Mouse (Mus musculus): Measurements from ENCODE around the gene Slc1a6. TPM values are rescaled to one million over a fixed set of nuclear protein-coding genes. Genes with fewer than 3 reads are reported as not detected.
A peak's percentile ranks its signal among the peaks of the same experiment; 100 is the strongest.
"Not testable (repeated sequence)": the region's sequence is repeated elsewhere in the genome, so short reads cannot be mapped to it uniquely, and the experiment has no call there.

The Slc1a6 gene
- polyA plus RNA-seq, 1 experiment: 0.50 TPM

DNA sequence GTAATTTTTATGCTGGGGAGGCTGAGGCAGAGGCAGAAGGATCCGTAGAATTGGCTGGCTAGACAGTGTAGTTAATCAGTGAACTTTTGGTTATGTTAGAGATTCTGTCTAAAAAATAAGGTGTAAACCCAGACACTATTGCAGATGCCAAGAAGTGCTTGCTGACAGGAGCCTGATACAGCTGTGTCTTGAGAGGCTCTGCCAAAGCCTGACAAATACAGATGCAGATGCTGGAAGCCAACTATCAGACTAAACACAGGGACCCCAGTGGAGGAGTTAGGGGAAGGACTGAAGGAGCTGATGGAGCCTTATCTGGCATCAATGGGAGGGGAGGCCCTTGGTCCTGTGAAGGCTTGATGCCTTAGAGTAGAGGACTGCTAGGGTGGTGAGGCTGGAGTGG lies 14.7 kb upstream of the Slc1a6 start:
- H3K4me1 ChIP-seq (ENCODE audit: control insufficient read depth, insufficient read depth, low read length): no peaks in the 10 kb centered on the region
- no peak for TF ChIP-seq CTCF (IDR thresholded peaks at IDR 0.05; ENCODE audit: insufficient read depth, low read length)
- TF ChIP-seq POLR2A (IDR thresholded peaks at IDR 0.05; ENCODE audit: borderline replicate concordance, extremely low read depth, low read depth, low read length): no peak
- WGBS: 58% methylated on average over 1 of the region's 1 CpGs
- DNase-seq: no peak
- H3K4me3 ChIP-seq (replicated peaks; ENCODE audit: extremely low read depth, low read depth, low read length): no peak overlapping the region

- DNase-seq: no peak
- 63% methylated on average over 4 of the region's 4 CpGs for WGBS
- Histone ChIP-seq H3K4me3 (replicated peaks; ENCODE audit: extremely low read depth, low read depth, low read length) (no peak overlapping the region), H3K4me1 (ENCODE audit: control insufficient read depth, insufficient read depth, low read length) (no peaks in the 10 kb centered on the region)
- TF ChIP-seq CTCF (IDR thresholded peaks at IDR 0.05; ENCODE audit: insufficient read depth, low read length) (no peak), POLR2A (IDR thresholded peaks at IDR 0.05; ENCODE audit: borderline replicate concordance, extremely low read depth, low read depth, low read length) (no peak)
Observed at GRCm38 (mm10) chr10:78775830-78776229, 4.5 kb upstream of the Slc1a6 start.

- TF ChIP-seq POLR2A (IDR thresholded peaks at IDR 0.05; ENCODE audit: borderline replicate concordance, extremely low read depth, low read depth, low read length) (no peak), CTCF (IDR thresholded peaks at IDR 0.05; ENCODE audit: insufficient read depth, low read length) (no peak)
- H3K4me3 ChIP-seq (replicated peaks; ENCODE audit: extremely low read depth, low read depth, low read length): peak overlapping the region; percentile 59
Observed at GRCm38 (mm10) chr10:78779527-78779926, 769 bp upstream of the Slc1a6 start.

GRCm38 (mm10) chr10:78787566-78788087 lies 7.3 kb downstream of the Slc1a6 start:
- WGBS: 7% methylated on average over 22 of the region's 22 CpGs
- H3K4me3 ChIP-seq (replicated peaks; ENCODE audit: extremely low read depth, low read depth, low read length): peak overlapping the region; percentile 71
- peak; percentile 25 for DNase-seq

More at GRCm38 (mm10) chr10:78779527-78779926, 769 bp upstream of the Slc1a6 start:
- no peak for DNase-seq
- H3K4me1 ChIP-seq (ENCODE audit: control insufficient read depth, insufficient read depth, low read length): no peaks in the 10 kb centered on the region
- WGBS: 56% methylated on average over 9 of the region's 9 CpGs

GRCm38 (mm10) chr10:78790561-78790960 lies 10.3 kb downstream of the Slc1a6 start:
- 4% methylated on average over 1 of the region's 1 CpGs for WGBS
- no peak for DNase-seq
- no peak for TF ChIP-seq POLR2A (IDR thresholded peaks at IDR 0.05; ENCODE audit: borderline replicate concordance, extremely low read depth, low read depth, low read length)
- 0 out of 2 replicates have a peak, but pooled peaks have one; percentile 6 for TF ChIP-seq CTCF (IDR thresholded peaks at IDR 0.05; ENCODE audit: insufficient read depth, low read length)
- H3K4me3 ChIP-seq (replicated peaks; ENCODE audit: extremely low read depth, low read depth, low read length): no peak overlapping the region
- H3K4me1 ChIP-seq (ENCODE audit: control insufficient read depth, insufficient read depth, low read length): no peaks in the 10 kb centered on the region

More at GRCm38 (mm10) chr10:78787566-78788087, 7.3 kb downstream of the Slc1a6 start:
- TF ChIP-seq POLR2A (IDR thresholded peaks at IDR 0.05; ENCODE audit: borderline replicate concordance, extremely low read depth, low read depth, low read length) (peak; percentile 30; the same call in 1 of the 2 replicates), CTCF (IDR thresholded peaks at IDR 0.05; ENCODE audit: insufficient read depth, low read length) (no peak)
- no peaks in the 10 kb centered on the region for H3K4me1 ChIP-seq (ENCODE audit: control insufficient read depth, insufficient read depth, low read length)

DNA sequence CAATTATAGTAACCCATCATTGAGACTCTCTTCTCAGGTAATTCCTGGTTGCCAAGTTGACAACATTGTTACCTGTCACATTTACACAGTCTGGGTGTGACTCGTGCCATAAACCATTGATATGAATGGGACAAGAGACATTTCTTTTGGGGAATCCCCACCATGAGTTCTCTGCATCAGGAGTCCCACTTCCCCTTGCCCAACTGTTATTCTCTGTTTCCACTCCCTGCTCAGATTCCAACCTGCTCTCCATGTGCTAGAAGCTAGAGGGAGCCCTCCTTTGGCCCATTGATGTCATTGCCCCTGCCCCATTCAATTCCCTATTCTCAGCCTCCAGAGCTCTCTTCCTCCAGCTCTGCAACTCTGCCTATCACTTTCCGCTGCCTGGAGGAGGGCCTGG lies 21.2 kb downstream of the Slc1a6 start:
- DNase-seq: no peak
- Histone ChIP-seq H3K4me3 (replicated peaks; ENCODE audit: extremely low read depth, low read depth, low read length) (no peak overlapping the region), H3K4me1 (ENCODE audit: control insufficient read depth, insufficient read depth, low read length) (no peaks in the 10 kb centered on the region)
- no peak for TF ChIP-seq CTCF (IDR thresholded peaks at IDR 0.05; ENCODE audit: insufficient read depth, low read length)
- TF ChIP-seq POLR2A (IDR thresholded peaks at IDR 0.05; ENCODE audit: borderline replicate concordance, extremely low read depth, low read depth, low read length): no peak
- WGBS: 78% methylated on average over 2 of the region's 2 CpGs

DNA sequence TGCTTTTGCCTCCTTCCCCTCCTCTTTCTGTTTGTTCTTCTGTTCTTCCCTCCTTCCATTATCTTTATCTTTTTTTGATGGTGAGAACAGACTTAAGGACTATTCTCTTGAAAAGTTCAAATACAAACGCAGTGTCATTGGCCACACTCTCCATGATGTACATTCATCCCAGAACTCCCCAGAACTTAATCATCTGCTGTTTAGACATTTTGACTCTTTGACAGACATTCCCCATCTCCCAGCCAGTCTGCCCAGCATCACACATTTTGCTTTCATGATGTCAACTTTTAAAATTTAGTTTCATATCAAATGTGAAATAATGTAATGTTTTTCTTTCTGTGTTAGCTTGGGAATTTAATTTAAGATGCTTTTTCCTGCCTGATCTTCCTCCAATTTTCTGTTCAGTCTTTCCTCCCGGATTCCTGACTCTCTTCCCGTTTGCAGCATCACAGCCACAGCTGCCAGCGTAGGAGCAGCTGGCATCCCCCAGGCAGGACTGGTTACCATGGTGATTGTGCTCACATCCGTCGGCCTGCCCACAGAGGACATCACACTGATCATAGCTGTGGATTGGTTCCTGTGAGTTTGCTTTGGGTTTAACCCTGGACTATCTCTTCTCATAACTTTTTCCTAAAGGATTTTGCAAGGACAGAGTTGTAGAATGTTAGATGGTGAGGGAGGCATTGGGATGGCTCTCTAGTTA lies 32.2 kb downstream of the Slc1a6 start:
- TF ChIP-seq CTCF (IDR thresholded peaks at IDR 0.05; ENCODE audit: insufficient read depth, low read length): no peak
- no peak for TF ChIP-seq POLR2A (IDR thresholded peaks at IDR 0.05; ENCODE audit: borderline replicate concordance, extremely low read depth, low read depth, low read length)
- no peak for DNase-seq
- no peaks in the 10 kb centered on the region for H3K4me1 ChIP-seq (ENCODE audit: control insufficient read depth, insufficient read depth, low read length)
- no peak overlapping the region for H3K4me3 ChIP-seq (replicated peaks; ENCODE audit: extremely low read depth, low read depth, low read length)
- 46% methylated on average over 6 of the region's 6 CpGs for WGBS

GRCm38 (mm10) chr10:78840456-78840855 lies 60.2 kb downstream of the Slc1a6 start:
- DNase-seq; H3K4me1 ChIP-seq (ENCODE audit: control insufficient read depth, insufficient read depth, low read length); H3K4me3 ChIP-seq (replicated peaks; ENCODE audit: extremely low read depth, low read depth, low read length): not testable (repeated sequence)
- WGBS: 90% methylated on average over 12 of the region's 12 CpGs

GRCm38 (mm10) chr10:78852066-78852465 lies 71.8 kb downstream of the Slc1a6 start, which contains the start of gene Olfr1356:
TSS of gene Olfr1356 (minus strand) at chr10:78852166.
- no peaks in the 10 kb centered on the region for H3K4me1 ChIP-seq (ENCODE audit: control insufficient read depth, insufficient read depth, low read length)
- 78% methylated on average over 2 of the region's 2 CpGs for WGBS
- DNase-seq: no peak
- no peak within 1 kb of the TSS for H3K4me3 ChIP-seq (replicated peaks; ENCODE audit: extremely low read depth, low read depth, low read length)
- no peak for TF ChIP-seq POLR2A (IDR thresholded peaks at IDR 0.05; ENCODE audit: borderline replicate concordance, extremely low read depth, low read depth, low read length)

Other genes with a start within 250 kb of the Slc1a6 start
- gene Ilvbl, start 206.2 kb upstream of the Slc1a6 start, polyA plus RNA-seq (2012; rRNA removed): 32.5 and 35.5 TPM in 2 replicates
- gene Syde1, start 188.5 kb upstream of the Slc1a6 start, polyA plus RNA-seq (2012; rRNA removed): 67.0 and 68.6 TPM in 2 replicates
- gene Olfr1357, start 162.4 kb upstream of the Slc1a6 start, polyA plus RNA-seq (2012; rRNA removed): not detected in 2 replicates
- 0.05 and 3.6 TPM in 2 replicates for gene Casp14, start 62.2 kb upstream of the Slc1a6 start, polyA plus RNA-seq (2012; rRNA removed)
- gene Ccdc105, start 27.4 kb upstream of the Slc1a6 start, polyA plus RNA-seq (2012; rRNA removed): not detected in 2 replicates
- gene Olfr1356, start 71.7 kb downstream of the Slc1a6 start, polyA plus RNA-seq (2012; rRNA removed): not detected in 2 replicates
- not detected in 2 replicates for gene Olfr1355, start 95.0 kb downstream of the Slc1a6 start, polyA plus RNA-seq (2012; rRNA removed)
- gene Olfr1354, start 132.7 kb downstream of the Slc1a6 start, polyA plus RNA-seq (2012; rRNA removed): not detected in 2 replicates
- gene Olfr8, start 170.1 kb downstream of the Slc1a6 start, polyA plus RNA-seq (2012; rRNA removed): not detected in 2 replicates
- not detected in 2 replicates for gene Olfr1353, start 182.8 kb downstream of the Slc1a6 start, polyA plus RNA-seq (2012; rRNA removed)
- not detected in 2 replicates for gene Olfr1352, start 200.6 kb downstream of the Slc1a6 start, polyA plus RNA-seq (2012; rRNA removed)
- gene Olfr1351, start 232.0 kb downstream of the Slc1a6 start, polyA plus RNA-seq (2012; rRNA removed): not detected in 2 replicates
- gene Olfr57, start 248.2 kb downstream of the Slc1a6 start, polyA plus RNA-seq (2012; rRNA removed): not detected in 2 replicates